Mouse (Mus musculus) liver, embryonic 14.5 days (tissue): Measurements from ENCODE around the gene Syne1.

Experiments used
- CTCF ChIP-seq: IDR thresholded peaks from 2 replicates; pipeline ENCODE4 v1.5.1; 2016; ENCODE audit warnings: antibody characterized with exemption, low read depth, control low read depth
- EP300 ChIP-seq: IDR thresholded peaks from 2 replicates; pipeline ENCODE4 v1.6.1; 2016; ENCODE audit warnings: antibody characterized with exemption, low read depth

DNA sequence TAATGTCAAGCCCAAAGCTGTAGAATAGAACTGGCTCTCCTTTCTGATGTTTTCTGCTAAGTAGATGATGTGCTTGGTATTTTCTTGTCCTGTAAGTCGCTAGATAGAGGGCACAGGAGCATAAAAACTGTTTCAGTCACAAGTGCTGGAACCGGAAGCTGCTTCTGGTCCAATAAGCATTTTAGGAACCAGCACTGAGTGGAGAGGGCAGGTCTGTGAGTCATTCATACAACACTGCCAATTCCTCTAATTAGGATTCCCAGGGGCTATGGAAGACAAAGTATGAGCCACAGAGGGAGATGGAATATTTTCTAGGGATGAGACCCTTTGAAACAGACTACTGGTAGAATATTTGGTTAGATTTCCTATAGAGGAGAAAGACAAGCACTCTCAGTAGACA, 53.4 kb downstream of the Syne1 start:
- TF ChIP-seq CTCF (no peak), EP300 (no peak)
